Mouse (Mus musculus) stomach, postnatal 0 days (tissue): Measurements from ENCODE around the gene Txn2. TPM values are rescaled to one million over a fixed set of nuclear protein-coding genes. Genes with fewer than 3 reads are reported as not detected.

Experiments
- ATAC-seq: fragments of 200-750 bp; cut with Nextera tagmentation; 2 replicates; pipeline ENCODE4 v1.8.0; 2017; ENCODE audit not compliant: low FRiP score, low TSS enrichment
- DNase-seq: peaks from one replicate; pipeline ENCODE4 v3.0.0-alpha.2; 2016; ENCODE audit warnings: low spot score
- H3K27ac ChIP-seq: fragments of 300-500 bp; sonication (generic); replicated peaks from 2 replicates; pipeline ENCODE4 v1.5.1; 2014; ENCODE audit warnings: mild to moderate bottlenecking, control low read depth
- H3K27me3 ChIP-seq: fragments of 300-500 bp; sonication (generic); 2 replicates; pipeline ENCODE4 v1.6.1; 2014; ENCODE audit warnings: low read length; ENCODE audit not compliant: control insufficient read depth, insufficient read depth
- H3K36me3 ChIP-seq: fragments of 300-500 bp; sonication (generic); 2 replicates; pipeline ENCODE4 v1.6.1; 2014; ENCODE audit warnings: low read length, mixed read lengths; ENCODE audit not compliant: control insufficient read depth, insufficient read depth
- H3K4me1 ChIP-seq: fragments of 300-500 bp; sonication (generic); replicated peaks from 2 replicates; pipeline ENCODE4 v1.6.1; 2014; ENCODE audit warnings: antibody characterized with exemption; ENCODE audit not compliant: control insufficient read depth, insufficient read depth
- H3K4me2 ChIP-seq: fragments of 300-500 bp; sonication (generic); replicated peaks from 2 replicates; pipeline ENCODE4 v1.6.1; 2014; ENCODE audit warnings: low read depth, mild to moderate bottlenecking, control low read depth, moderate library complexity
- H3K4me3 ChIP-seq: fragments of 300-500 bp; sonication (generic); 2 replicates; pipeline ENCODE4 v1.5.1; 2014; ENCODE audit warnings: low read depth, low read length, control low read depth
- H3K9ac ChIP-seq: fragments of 300-500 bp; sonication (generic); 2 replicates; pipeline ENCODE4 v1.6.1; 2014; ENCODE audit warnings: mild to moderate bottlenecking, low read length, control low read depth, mixed read lengths
- H3K9me3 ChIP-seq: fragments of 300-500 bp; sonication (generic); 2 replicates; pipeline ENCODE4 v1.6.1; 2016; ENCODE audit warnings: low read length; ENCODE audit not compliant: control insufficient read depth
- CTCF ChIP-seq: IDR thresholded peaks from 2 replicates; pipeline ENCODE4 v1.5.1; 2016; ENCODE audit warnings: antibody characterized with exemption, low read depth, mild to moderate bottlenecking, moderate library complexity
- EP300 ChIP-seq: optimal IDR thresholded peaks from 2 replicates; pipeline ENCODE3; 2016; ENCODE audit warnings: antibody characterized with exemption
- WGBS: fragments of 180-500 bp; shearing (Covaris S2); extraction: QIAGEN DNeasy Blood & Tissue Kit; methylation state at CpG from one replicate; pipeline ENCODE4 v1.1.7; 2014; 5-methylcytosine and 5-hydroxymethylcytosine counted together
- polyA plus RNA-seq: library from polyadenylated mRNA; unstranded; fragments of >200 nt; fragmentation: Nextera tagmentation; extraction: Ambion mirVana; gene quantifications from 2 replicates; pipeline ENCODE4 v1.2.1, GENCODE M21; 2015

Txn2 gene
- polyA plus RNA-seq, 1 experiment from 2014 or later, result 176 TPM

GRCm38 (mm10) chr15:77923267-77924035, 5.4 kb downstream of the Txn2 start:
- Histone ChIP-seq H3K4me2 (no peak overlapping the region), H3K27me3 (no peaks in the 10 kb centered on the region), H3K27ac (no peak overlapping the region), H3K4me1 (no peaks in the 10 kb centered on the region), H3K9ac (no peak overlapping the region), H3K4me3 (no peak overlapping the region), H3K9me3 (no peaks in the 10 kb centered on the region), H3K36me3 (peaks cover 9% of the 10 kb centered on the region)
- no peak for ATAC-seq
- WGBS, result 63% methylated on average over 9 of the region's 9 CpGs
- TF ChIP-seq CTCF (peak; percentile 28; the same call in 1 of the 2 replicates), EP300 (no peak)
- no peak for DNase-seq

GRCm38 (mm10) chr15:77922710-77923109, 6.1 kb downstream of the Txn2 start:
- no peaks in the 10 kb centered on the region for H3K9me3 ChIP-seq
- H3K4me3 ChIP-seq, result no peak overlapping the region
- no peaks in the 10 kb centered on the region for H3K27me3 ChIP-seq
- no peak for TF ChIP-seq EP300
- no peak for TF ChIP-seq CTCF
- WGBS, result 76% methylated on average over 9 of the region's 9 CpGs
- H3K9ac ChIP-seq, result no peak overlapping the region
- peaks cover 9% of the 10 kb centered on the region for H3K36me3 ChIP-seq
- H3K27ac ChIP-seq, result no peak overlapping the region
- DNase-seq (no peak), ATAC-seq (no peak)
- H3K4me2 ChIP-seq, result no peak overlapping the region
- no peaks in the 10 kb centered on the region for H3K4me1 ChIP-seq

GRCm38 (mm10) chr15:77921636-77922035, 7.2 kb downstream of the Txn2 start:
- no peak for TF ChIP-seq EP300
- TF ChIP-seq CTCF, result no peak
- H3K9ac ChIP-seq, result no peak overlapping the region
- no peaks in the 10 kb centered on the region for H3K4me1 ChIP-seq
- H3K4me2 ChIP-seq, result no peak overlapping the region
- no peaks in the 10 kb centered on the region for H3K27me3 ChIP-seq
- peaks cover 9% of the 10 kb centered on the region for H3K36me3 ChIP-seq
- ATAC-seq (no peak), DNase-seq (no peak)
- no peaks in the 10 kb centered on the region for H3K9me3 ChIP-seq
- WGBS, result 85% methylated on average over 6 of the region's 6 CpGs
- H3K4me3 ChIP-seq, result no peak overlapping the region
- H3K27ac ChIP-seq, result no peak overlapping the region

GRCm38 (mm10) chr15:77920511-77921462, 8.0 kb downstream of the Txn2 start:
- Histone ChIP-seq H3K27ac (peak overlapping the region; percentile 13; the same call in 1 of the 2 replicates), H3K4me3 (no peak overlapping the region), H3K9ac (no peak overlapping the region), H3K27me3 (no peaks in the 10 kb centered on the region), H3K4me2 (no peak overlapping the region), H3K36me3 (peaks cover 12% of the 10 kb centered on the region), H3K4me1 (no peaks in the 10 kb centered on the region), H3K9me3 (no peaks in the 10 kb centered on the region)
- peak; percentile 64 for TF ChIP-seq CTCF
- TF ChIP-seq EP300, result no peak
- peak; percentile 66 for DNase-seq
- ATAC-seq, result peak; percentile 27
- WGBS, result 68% methylated on average over 10 of the region's 10 CpGs

GRCm38 (mm10) chr15:77919441-77919840, 9.4 kb downstream of the Txn2 start:
- WGBS, result 61% methylated on average over 12 of the region's 12 CpGs
- peak; percentile 48 for DNase-seq

More at GRCm38 (mm10) chr15:77919441-77919840, 9.4 kb downstream of the Txn2 start:
- no peaks in the 10 kb centered on the region for H3K9me3 ChIP-seq
- peaks cover 22% of the 10 kb centered on the region for H3K36me3 ChIP-seq
- no peak overlapping the region for H3K4me2 ChIP-seq
- no peaks in the 10 kb centered on the region for H3K4me1 ChIP-seq
- peak overlapping the region; percentile 67 for H3K27ac ChIP-seq
- no peak overlapping the region for H3K9ac ChIP-seq
- ATAC-seq, result peak; percentile 46; the same call in 1 of the 2 replicates
- TF ChIP-seq CTCF (no peak), EP300 (no peak)
- H3K27me3 ChIP-seq, result no peaks in the 10 kb centered on the region
- no peak overlapping the region for H3K4me3 ChIP-seq
